Mouse (Mus musculus) CH12.LX (cell line): ENCODE data around the gene Sema3b.

ENCODE experiments used
- CHD2 ChIP-seq: IDR thresholded peaks from 2 replicates; pipeline ENCODE4 v1.6.1; 2011; ENCODE audit warnings: low read length, improper control_type of control experiment
- CTCF ChIP-seq, 2 experiments: IDR thresholded peaks in 1 of 2; conservative IDR thresholded peaks in 1 of 2; 2 replicates each; pipeline ENCODE4 v1.5.1; 2011 to 2012; ENCODE audit warnings: low read depth in 2 of 2, low read length in 2 of 2, improper control_type of control experiment in 1 of 2, inconsistent platforms in 1 of 2, mild to moderate bottlenecking in 1 of 2, moderate library complexity in 1 of 2
- EP300 ChIP-seq: IDR thresholded peaks from 2 replicates; pipeline ENCODE4 v1.6.1; 2011; ENCODE audit warnings: low read length, improper control_type of control experiment
- GABPA ChIP-seq: IDR thresholded peaks from 2 replicates; pipeline ENCODE4 v1.6.1; 2012; ENCODE audit warnings: low read depth, low read length, improper control_type of control experiment, inconsistent platforms; ENCODE audit not compliant: insufficient replicate concordance
- HCFC1 ChIP-seq: IDR thresholded peaks from 2 replicates; pipeline ENCODE4 v1.6.1; 2012; ENCODE audit warnings: low read depth, mild to moderate bottlenecking, inconsistent platforms, low read length, improper control_type of control experiment
- MAX ChIP-seq: IDR thresholded peaks from 2 replicates; pipeline ENCODE4 v1.6.1; 2011; ENCODE audit warnings: low read length, improper control_type of control experiment
- NELFE ChIP-seq: IDR thresholded peaks from 2 replicates; pipeline ENCODE4 v1.6.1; 2011; ENCODE audit warnings: low read depth, low read length, improper control_type of control experiment
- POLR2A ChIP-seq: IDR thresholded peaks from 2 replicates; pipeline ENCODE4 v1.6.1; 2011; ENCODE audit warnings: low read depth, mild to moderate bottlenecking, improper control_type of control experiment, low read length
- RAD21 ChIP-seq: IDR thresholded peaks from 2 replicates; pipeline ENCODE4 v1.6.1; 2011; ENCODE audit warnings: low read depth, mild to moderate bottlenecking, low read length, improper control_type of control experiment, moderate library complexity
- TCF12 ChIP-seq: IDR thresholded peaks from 2 replicates; pipeline ENCODE4 v1.6.1; 2014; ENCODE audit warnings: low read depth, mild to moderate bottlenecking, inconsistent platforms, low read length, improper control_type of control experiment
- USF1 ChIP-seq: IDR thresholded peaks from 2 replicates; pipeline ENCODE4 v1.6.1; 2014; ENCODE audit warnings: low read depth, mild to moderate bottlenecking, inconsistent platforms, low read length, improper control_type of control experiment
- ZC3H11A ChIP-seq: IDR thresholded peaks from 2 replicates; pipeline ENCODE4 v1.6.1; 2012; ENCODE audit warnings: low read depth, mild to moderate bottlenecking, inconsistent platforms, low read length, improper control_type of control experiment
- ZMIZ1 ChIP-seq: IDR thresholded peaks from 2 replicates; pipeline ENCODE4 v1.6.1; 2012; ENCODE audit warnings: low read depth, mild to moderate bottlenecking, inconsistent platforms, low read length, improper control_type of control experiment
- ZNF384 ChIP-seq: IDR thresholded peaks from 2 replicates; pipeline ENCODE4 v1.6.1; 2012; ENCODE audit warnings: low read depth, low read length, improper control_type of control experiment, inconsistent platforms

GRCm38 (mm10) chr9:107555031-107555457 is 54.0 kb downstream of the Sema3b start:
- TF ChIP-seq USF1, result no peak
- no peak for TF ChIP-seq HCFC1
- no peak for TF ChIP-seq POLR2A
- no peak for TF ChIP-seq CTCF (conservative IDR thresholded peaks at IDR 0.05 in 1 of 2, IDR thresholded peaks at IDR 0.05 in 1 of 2; ENCODE audit: low read depth in 2 of 2, low read length in 2 of 2)
- no peak for TF ChIP-seq CHD2
- no peak for TF ChIP-seq GABPA
- TF ChIP-seq EP300, result no peak
- no peak for TF ChIP-seq NELFE
- no peak for TF ChIP-seq RAD21
- no peak for TF ChIP-seq ZMIZ1
- no peak for TF ChIP-seq MAX
- TF ChIP-seq TCF12, result no peak
- no peak for TF ChIP-seq ZC3H11A
- TF ChIP-seq ZNF384, result no peak
